21 mouse cellular contexts compared by ENCODE assay signal in the genomic region with DNA sequence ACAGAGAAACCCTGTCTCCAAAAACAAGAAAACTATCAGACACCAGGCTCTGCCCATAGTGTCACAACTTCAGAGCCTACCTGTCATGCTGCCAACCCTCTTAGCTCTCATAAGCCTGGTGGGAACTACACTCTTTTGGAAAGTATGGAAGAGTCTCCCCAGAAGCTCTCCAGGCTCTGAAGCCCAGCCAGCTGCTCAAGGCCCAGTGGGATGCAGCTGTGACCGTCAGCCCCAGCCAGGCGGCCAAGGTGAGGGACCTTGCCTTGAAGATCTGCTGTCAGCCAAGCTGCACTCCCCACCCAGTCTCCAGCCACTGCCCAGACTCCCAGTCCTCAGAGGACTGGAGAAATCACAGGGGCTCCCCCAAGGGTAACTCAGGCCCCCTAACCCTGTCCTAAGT. TPM values are rescaled to one million over a fixed set of nuclear protein-coding genes. Genes with fewer than 3 reads are reported as not detected.
DNase-seq lines count a peak whose midpoint lies in the region; ATAC-seq and TF ChIP-seq lines count a peak whose summit lies in the region.
"Had no signal": no experiment of that assay in that cellular context is flagged by ENCODE, and none has a peak within 500 bp of the region (broad histone marks: within the 10 kb centered on the region; RNA-seq: fewer than 3 reads in every experiment).

No protein-coding gene starts in this region.

- no peaks in the 10 kb centered on the region for H3K9me3 ChIP-seq in hindbrain, embryonic 15.5 days
- no peaks in the 10 kb centered on the region for H3K9me3 ChIP-seq in hindbrain, embryonic 12.5 days (replicated peaks)
- no peaks in the 10 kb centered on the region for H3K9me3 ChIP-seq in liver, postnatal 0 days (ENCODE audit: low read length)
- H3K9me3 ChIP-seq: hindbrain, embryonic 10.5 days; intestine, embryonic 15.5 days; midbrain, embryonic 15.5 days had no signal

- no peaks in the 10 kb centered on the region for H3K27me3 ChIP-seq in hindbrain, embryonic 15.5 days
- H3K27me3 ChIP-seq in hindbrain, embryonic 12.5 days = no peaks in the 10 kb centered on the region
- H3K27me3 ChIP-seq in liver, postnatal 0 days (ENCODE audit: insufficient read depth, low read length) = no peaks in the 10 kb centered on the region
- H3K27me3 ChIP-seq: embryonic facial prominence, embryonic 13.5 days; intestine, embryonic 15.5 days; midbrain, embryonic 15.5 days had no signal

- H3K9ac ChIP-seq in hindbrain, embryonic 15.5 days = no peak overlapping the region
- H3K9ac ChIP-seq in hindbrain, embryonic 12.5 days = no peak overlapping the region
- H3K9ac ChIP-seq in liver, postnatal 0 days (replicated peaks) = no peak overlapping the region
- H3K9ac ChIP-seq: embryonic facial prominence, embryonic 13.5 days; forebrain, postnatal 0 days; intestine, embryonic 15.5 days; liver, embryonic 14.5 days; midbrain, embryonic 15.5 days had no signal

- no peak overlapping the region for H3K4me3 ChIP-seq in hindbrain, embryonic 15.5 days
- no peak overlapping the region for H3K4me3 ChIP-seq in hindbrain, embryonic 12.5 days
- no peak overlapping the region for H3K4me3 ChIP-seq in liver, postnatal 0 days (ENCODE audit: low read depth, low read length)
- H3K4me3 ChIP-seq: embryonic facial prominence, embryonic 13.5 days; hindbrain, embryonic 10.5 days; intestine, embryonic 15.5 days; layer of hippocampus, adult 2 months; midbrain, embryonic 15.5 days had no signal

- H3K27ac ChIP-seq in hindbrain, embryonic 15.5 days (replicated peaks) = no peak overlapping the region
- no peak overlapping the region for H3K27ac ChIP-seq in hindbrain, embryonic 12.5 days
- H3K27ac ChIP-seq in liver, postnatal 0 days (ENCODE audit: low read depth) = no peak overlapping the region
- H3K27ac ChIP-seq: embryonic facial prominence, embryonic 13.5 days; hindbrain, embryonic 10.5 days; intestine, embryonic 15.5 days; kidney, postnatal 0 days; layer of hippocampus, adult 2 months; liver, embryonic 14.5 days; midbrain, embryonic 15.5 days had no signal

- DNase-seq in gastrocnemius, postnatal 14 days = peak; percentile 14
- no peak for DNase-seq in gastrocnemius, postnatal 36 days
- DNase-seq in ovary, adult 18-20 months (ENCODE audit: low spot score) = peak; percentile 21
- DNase-seq in ovary, postnatal 14 days (ENCODE audit: low spot score) = no peak
- DNase-seq in liver, postnatal 0 days = no peak
- no peak for DNase-seq in thymus, postnatal 36 days
- DNase-seq: cerebellum, adult 9-11 months; forebrain, postnatal 0 days; gastrocnemius, postnatal 25 days; left cerebral cortex, postnatal 4 days; thymus, postnatal 25 days had no signal

- no peak for TF ChIP-seq EP300 in liver, postnatal 0 days (IDR thresholded peaks at IDR 0.05; ENCODE audit: low read depth)

- no peak for TF ChIP-seq CTCF in liver, postnatal 0 days (IDR thresholded peaks at IDR 0.05; ENCODE audit: low read depth)

- peaks cover 23% of the 10 kb centered on the region for H3K4me1 ChIP-seq in hindbrain, embryonic 15.5 days (replicated peaks)
- H3K4me1 ChIP-seq in hindbrain, embryonic 12.5 days = peaks cover 26% of the 10 kb centered on the region
- H3K4me1 ChIP-seq in liver, postnatal 0 days (ENCODE audit: insufficient read depth) = peaks cover 22% of the 10 kb centered on the region

- no peaks in the 10 kb centered on the region for H3K36me3 ChIP-seq in hindbrain, embryonic 15.5 days
- H3K36me3 ChIP-seq in hindbrain, embryonic 12.5 days = no peaks in the 10 kb centered on the region
- no peaks in the 10 kb centered on the region for H3K36me3 ChIP-seq in liver, postnatal 0 days (replicated peaks; ENCODE audit: insufficient read depth, low read length)
- H3K36me3 ChIP-seq: embryonic facial prominence, embryonic 13.5 days; intestine, embryonic 15.5 days; midbrain, embryonic 15.5 days had no signal

- 0 out of 2 replicates have a peak overlapping the region, but pooled peaks have one; percentile 6 for H3K4me2 ChIP-seq in hindbrain, embryonic 15.5 days
- no peak overlapping the region for H3K4me2 ChIP-seq in hindbrain, embryonic 12.5 days (replicated peaks)
- H3K4me2 ChIP-seq in liver, postnatal 0 days (ENCODE audit: low read depth, low read length) = 0 out of 2 replicates have a peak overlapping the region, but pooled peaks have one; percentile 23
- H3K4me2 ChIP-seq: embryonic facial prominence, embryonic 13.5 days; intestine, embryonic 15.5 days; midbrain, embryonic 15.5 days had no signal

- ATAC-seq in hindbrain, embryonic 15.5 days (ENCODE audit: low FRiP score, low read depth) = no peak
- ATAC-seq in hindbrain, embryonic 12.5 days (ENCODE audit: low FRiP score) = no peak
- ATAC-seq in liver, postnatal 0 days = no peak
- ATAC-seq: forebrain, postnatal 0 days; intestine, embryonic 15.5 days; lung, postnatal 0 days; midbrain, embryonic 15.5 days had no signal

- WGBS in hindbrain, embryonic 15.5 days = 80% methylated on average over 2 of the region's 2 CpGs
- 84% methylated on average over 2 of the region's 2 CpGs for WGBS in hindbrain, embryonic 12.5 days
- 89% methylated on average over 2 of the region's 2 CpGs for WGBS in liver, postnatal 0 days (ENCODE audit: insufficient replicate concordance)

- intact Hi-C loops in gastrocnemius, postnatal 14 days (cut with DNase I; ENCODE audit: low total_unique reads) = no loop called here
- intact Hi-C loops in gastrocnemius, postnatal 36 days (cut with DNase I) = no loop called here

RNA-seq across cellular contexts. Expression of a gene that starts 5.1 kb away (rescaled TPM):
- total RNA-seq in gastrocnemius, postnatal 14 days (2021) = 10 to 100 TPM; 30.7 to 32.7 TPM
- total RNA-seq in gastrocnemius, postnatal 36 days (2021) = 10 to 100 TPM; 23.4 to 23.6 TPM
- polyA plus RNA-seq in hindbrain, embryonic 15.5 days (2015; fragmentation: Nextera tagmentation; extraction: Ambion mirVana) = 46.8 and 47.3 TPM in 2 replicates
- 70.0 and 79.4 TPM in 2 replicates for polyA plus RNA-seq in hindbrain, embryonic 12.5 days (2016; fragmentation: Nextera tagmentation; extraction: Ambion mirVana)
- polyA plus RNA-seq in liver, postnatal 0 days (2015; fragmentation: Nextera tagmentation; extraction: Ambion mirVana) = 37.7 and 40.4 TPM in 2 replicates

Comparison
In these comparisons a context has a peak if more than half of its experiments do, and no peak if none do; other contexts are left out.
1. DNase-seq: peak in gastrocnemius, postnatal 14 days (single experiment) and ovary, adult 18-20 months (single experiment); none in gastrocnemius, postnatal 36 days (0 of 2), ovary, postnatal 14 days (single experiment), liver, postnatal 0 days (single experiment) and thymus, postnatal 36 days (0 of 2).